Mouse (Mus musculus) small intestine, adult 2 months (tissue): ENCODE data around the gene Cage1.

Experiments used
- CTCF ChIP-seq: fragments of 200-500 bp; IDR thresholded peaks from 2 replicates; pipeline ENCODE4 v1.5.1; 2012; ENCODE audit warnings: low read depth, mild to moderate bottlenecking, control low read depth, inconsistent platforms, low read length, moderate library complexity, mixed read lengths; ENCODE audit not compliant: insufficient replicate concordance, insufficient read length; ENCODE audit errors: extremely low read depth
- POLR2A ChIP-seq: fragments of 200-500 bp; IDR thresholded peaks from 2 replicates; pipeline ENCODE4 v1.6.1; 2012; ENCODE audit warnings: low read depth, mild to moderate bottlenecking, control low read depth, inconsistent platforms, low read length, moderate library complexity

- TF ChIP-seq CTCF (no peak), POLR2A (no peak)
Observed at GRCm38 (mm10) chr13:38012436-38012835, 24.4 kb downstream of the Cage1 start.
